Mouse (Mus musculus) CH12.LX (cell line): ENCODE measurements around the gene Igf1r.

Experiments used
- CTCF ChIP-seq, 2 experiments: IDR thresholded peaks in 1 of 2; conservative IDR thresholded peaks in 1 of 2; 2 replicates each; pipeline ENCODE4 v1.5.1; 2011 to 2012; ENCODE audit warnings: low read depth in 2 of 2, low read length in 2 of 2, improper control_type of control experiment in 1 of 2, inconsistent platforms in 1 of 2, mild to moderate bottlenecking in 1 of 2, moderate library complexity in 1 of 2
- EP300 ChIP-seq: IDR thresholded peaks from 2 replicates; pipeline ENCODE4 v1.6.1; 2011; ENCODE audit warnings: low read length, improper control_type of control experiment
- MAFK ChIP-seq: IDR thresholded peaks from 2 replicates; pipeline ENCODE4 v1.6.1; 2011; ENCODE audit warnings: low read length, improper control_type of control experiment; ENCODE audit not compliant: insufficient replicate concordance
- POLR2A ChIP-seq: IDR thresholded peaks from 2 replicates; pipeline ENCODE4 v1.6.1; 2011; ENCODE audit warnings: low read depth, mild to moderate bottlenecking, improper control_type of control experiment, low read length

GRCm38 (mm10) chr7:67953764-67954242 lies 1.2 kb downstream of the Igf1r start:
- TF ChIP-seq CTCF (conservative IDR thresholded peaks at IDR 0.05 in 1 of 2, IDR thresholded peaks at IDR 0.05 in 1 of 2; ENCODE audit: low read depth in 2 of 2, low read length in 2 of 2) (no peak), EP300 (no peak), POLR2A (no peak), MAFK (no peak)
